8 mouse cellular contexts compared by ENCODE assay signal in genomic region chr11:101086756-101087681, GRCm38 (mm10). TPM values are rescaled to one million over a fixed set of nuclear protein-coding genes. Genes with fewer than 3 reads are reported as not detected.
A peak's percentile ranks its signal among the peaks of the same experiment; 100 is the strongest.
DNase-seq lines count a peak whose midpoint lies in the region; ATAC-seq and TF ChIP-seq lines count a peak whose summit lies in the region.

TSS of gene Mlx (plus strand) at chr11:101087277.

- H3K9me3 ChIP-seq in heart, embryonic 10.5 days = no peaks in the 10 kb centered on the region
- no peaks in the 10 kb centered on the region for H3K9me3 ChIP-seq in kidney, embryonic 15.5 days (replicated peaks)

- peak; percentile 97 for DNase-seq in A20 (ENCODE audit: low read depth, low spot score)
- DNase-seq in heart, embryonic 10.5 days (ENCODE audit: low spot score) = peak; percentile 95
- peak; percentile 90 for DNase-seq in liver
- DNase-seq in spleen, postnatal 4 days (ENCODE audit: low spot score in 2 of 2) = peak; percentile 88 to 92

- H3K4me1 ChIP-seq in bone marrow macrophage, adult 2 months (ENCODE audit: control insufficient read depth, insufficient read depth, low read length) = peaks cover 26% of the 10 kb centered on the region
- H3K4me1 ChIP-seq in embryonic fibroblast, embryonic 13.5 days (ENCODE audit: control insufficient read depth, insufficient read depth, low read length) = peaks cover 14% of the 10 kb centered on the region
- peaks cover 54% of the 10 kb centered on the region for H3K4me1 ChIP-seq in heart, embryonic 10.5 days
- peaks cover 45% of the 10 kb centered on the region for H3K4me1 ChIP-seq in kidney, embryonic 15.5 days

- H3K4me3 ChIP-seq in bone marrow macrophage, adult 2 months (ENCODE audit: insufficient read depth, low read length) = peak within 1 kb of the TSS; percentile 80
- peak within 1 kb of the TSS; percentile 70 for H3K4me3 ChIP-seq in embryonic fibroblast, embryonic 13.5 days (ENCODE audit: insufficient read depth, low read length)
- H3K4me3 ChIP-seq in heart, embryonic 10.5 days = peak within 1 kb of the TSS; percentile 95
- peak within 1 kb of the TSS; percentile 81 for H3K4me3 ChIP-seq in kidney, embryonic 15.5 days (replicated peaks)

- 2% methylated on average over 52 of the region's 52 CpGs for WGBS in heart, embryonic 10.5 days
- 1% methylated on average over 52 of the region's 52 CpGs for WGBS in kidney, embryonic 15.5 days

- peak within 1 kb of the TSS; percentile 91 for H3K4me2 ChIP-seq in kidney, embryonic 15.5 days

- peak within 1 kb of the TSS; percentile 83 for H3K9ac ChIP-seq in kidney, embryonic 15.5 days

- peaks cover 50% of the 10 kb centered on the region for H3K36me3 ChIP-seq in heart, embryonic 10.5 days
- peaks cover 47% of the 10 kb centered on the region for H3K36me3 ChIP-seq in kidney, embryonic 15.5 days

- no peaks in the 10 kb centered on the region for H3K27me3 ChIP-seq in heart, embryonic 10.5 days (ENCODE audit: insufficient read depth, poor library complexity, severe bottlenecking)
- no peaks in the 10 kb centered on the region for H3K27me3 ChIP-seq in kidney, embryonic 15.5 days

- TF ChIP-seq CTCF in bone marrow macrophage, adult 2 months (IDR thresholded peaks at IDR 0.05; ENCODE audit: low read depth, low read length) = no peak
- no peak for TF ChIP-seq CTCF in embryonic fibroblast, embryonic 13.5 days (IDR thresholded peaks at IDR 0.05; ENCODE audit: borderline replicate concordance, insufficient read depth, low read length)

- ATAC-seq in kidney, embryonic 15.5 days (replicated peaks; ENCODE audit: low FRiP score) = peak; percentile 86
- ATAC-seq in monocyte, adult 5-6 weeks (replicated peaks; ENCODE audit: insufficient number of reproducible peaks, low FRiP score, low TSS enrichment, poor library complexity, severe bottlenecking) = peak; percentile 77

- peak within 1 kb of the TSS; percentile 53 for H3K27ac ChIP-seq in bone marrow macrophage, adult 2 months (ENCODE audit: insufficient read depth, low read depth, low read length)
- H3K27ac ChIP-seq in embryonic fibroblast, embryonic 13.5 days (ENCODE audit: insufficient read depth, low read length) = peak within 1 kb of the TSS; percentile 42; the same call in 1 of the 2 replicates
- peak within 1 kb of the TSS; percentile 92 for H3K27ac ChIP-seq in heart, embryonic 10.5 days
- H3K27ac ChIP-seq in kidney, embryonic 15.5 days = peak within 1 kb of the TSS; percentile 90

- TF ChIP-seq POLR2A in bone marrow macrophage, adult 2 months (IDR thresholded peaks at IDR 0.05; ENCODE audit: borderline replicate concordance, low read depth, low read length) = no peak
- TF ChIP-seq POLR2A in embryonic fibroblast, embryonic 13.5 days (IDR thresholded peaks at IDR 0.05; ENCODE audit: low read depth, low read length) = peak; percentile 80

RNA-seq across cellular contexts. Expression of gene Mlx, which starts in this region (rescaled TPM):
- 53.8 and 67.3 TPM in 2 replicates for polyA plus RNA-seq in bone marrow macrophage, adult 2 months (2012; ENCODE audit: insufficient read depth, insufficient read length, missing spikeins)
- 29.9 and 30.1 TPM in 2 replicates for polyA plus RNA-seq in embryonic fibroblast, embryonic 13.5 days (2011; ENCODE audit: insufficient read length, low read depth, missing spikeins)
- polyA plus RNA-seq in heart, embryonic 10.5 days (2016; fragmentation: Nextera tagmentation; extraction: Ambion mirVana) = 42.6 and 52.0 TPM in 2 replicates
- polyA plus RNA-seq in kidney, embryonic 15.5 days (2015; fragmentation: Nextera tagmentation; extraction: Ambion mirVana) = 44.9 and 46.9 TPM in 2 replicates
- 61.7 to 74.7 TPM (median 71.4 TPM) in 3 replicates for total RNA-seq in monocyte, adult 5-6 weeks (2017)

Comparison
In these comparisons a context has a peak if more than half of its experiments do, and no peak if none do; other contexts are left out.
1. Peak in every context shown above with its lines: DNase-seq, ATAC-seq, H3K4me3 ChIP-seq and H3K27ac ChIP-seq.
2. H3K27ac ChIP-seq: peak in every context shown above with its lines; median percentile 92 in heart, embryonic 10.5 days; 90 in kidney, embryonic 15.5 days; 53 in bone marrow macrophage, adult 2 months; 42 in embryonic fibroblast, embryonic 13.5 days.